Mouse (Mus musculus) forebrain, embryonic 14.5 days (tissue): ENCODE measurements around the gene Asic2. TPM values are rescaled to one million over a fixed set of nuclear protein-coding genes. Genes with fewer than 3 reads are reported as not detected.

Source experiments
- ATAC-seq: fragments of 200-750 bp; cut with Nextera tagmentation; 2 replicates; pipeline ENCODE4 v1.8.0; 2017; ENCODE audit warnings: mild to moderate bottlenecking, moderate library complexity
- DNase-seq: peaks from one replicate; pipeline ENCODE4 v3.0.0-alpha.2; 2015; ENCODE audit warnings: low spot score
- H3K27ac ChIP-seq: fragments of 300-500 bp; sonication (generic); 2 replicates; pipeline ENCODE4 v1.5.1; 2014; ENCODE audit warnings: low read depth, mild to moderate bottlenecking, control low read depth, low read length, moderate library complexity
- H3K27me3 ChIP-seq: fragments of 300-500 bp; sonication (generic); replicated peaks from 2 replicates; pipeline ENCODE4 v1.6.1; 2014; ENCODE audit warnings: low read length, control low read depth, mixed read lengths; ENCODE audit not compliant: control insufficient read depth, insufficient read depth
- H3K36me3 ChIP-seq: fragments of 300-500 bp; sonication (generic); 2 replicates; pipeline ENCODE4 v1.6.1; 2014; ENCODE audit warnings: low read length, control low read depth; ENCODE audit not compliant: control insufficient read depth, insufficient read depth
- H3K4me1 ChIP-seq: fragments of 300-500 bp; sonication (generic); 2 replicates; pipeline ENCODE4 v1.6.1; 2014; ENCODE audit warnings: antibody characterized with exemption, low read length, control low read depth; ENCODE audit not compliant: control insufficient read depth, insufficient read depth
- H3K4me2 ChIP-seq: fragments of 300-500 bp; sonication (generic); 2 replicates; pipeline ENCODE4 v1.6.1; 2014; ENCODE audit warnings: mild to moderate bottlenecking, control low read depth, low read length
- H3K4me3 ChIP-seq: fragments of 300-500 bp; sonication (generic); 2 replicates; pipeline ENCODE4 v1.5.1; 2014; ENCODE audit warnings: low read depth, low read length, control low read depth
- H3K9ac ChIP-seq: fragments of 300-500 bp; sonication (generic); 2 replicates; pipeline ENCODE4 v1.6.1; 2014; ENCODE audit warnings: mild to moderate bottlenecking, low read length, control low read depth, moderate library complexity
- H3K9me3 ChIP-seq: fragments of 300-500 bp; sonication (generic); replicated peaks from 2 replicates; pipeline ENCODE4 v1.6.1; 2016; ENCODE audit warnings: low read length, control low read depth, mixed read lengths; ENCODE audit not compliant: control insufficient read depth
- whole genome bisulfite sequencing: fragments of 180-500 bp; shearing (Covaris S2); extraction: QIAGEN DNeasy Blood & Tissue Kit; methylation state at CpG from one replicate; pipeline ENCODE4 v1.1.7; 2014; 5-methylcytosine and 5-hydroxymethylcytosine counted together
- polyA plus RNA-seq: library from polyadenylated mRNA; unstranded; fragments of >200 nt; fragmentation: Nextera tagmentation; extraction: Ambion mirVana; gene quantifications from 2 replicates; pipeline ENCODE4 v1.2.1, GENCODE M21; 2014

Gene Asic2
- polyA plus RNA-seq, 1 experiment from 2014 or later = 3.8 TPM

DNA sequence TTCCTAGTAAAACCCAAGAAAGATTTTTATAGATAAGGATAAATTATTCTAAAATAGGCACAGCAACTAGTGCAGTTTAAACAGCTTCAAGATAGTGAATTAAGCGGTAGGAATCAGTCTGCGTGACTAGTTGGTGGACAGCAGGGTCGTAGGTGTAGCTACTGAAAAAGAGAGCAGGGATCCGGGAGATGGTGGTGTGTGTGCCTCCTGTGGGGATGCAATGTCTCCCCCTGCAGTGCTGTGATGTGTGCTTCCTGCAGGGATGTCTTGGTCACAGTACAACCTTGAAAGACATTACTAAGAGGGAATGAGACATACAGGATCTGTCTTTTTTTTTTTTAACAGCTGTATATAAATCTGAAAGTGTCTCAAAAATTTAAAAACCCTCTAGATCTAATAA lies 456.9 kb downstream of the Asic2 start:
- DNase-seq = no peak
- Histone ChIP-seq H3K27ac (no peak overlapping the region), H3K27me3 (no peaks in the 10 kb centered on the region), H3K36me3 (no peaks in the 10 kb centered on the region), H3K9ac (no peak overlapping the region), H3K4me3 (no peak overlapping the region), H3K4me2 (no peak overlapping the region), H3K4me1 (peaks cover 5% of the 10 kb centered on the region; the same call in 1 of the 2 replicates), H3K9me3 (no peaks in the 10 kb centered on the region)
- no peak for ATAC-seq
- 71% methylated on average over 4 of the region's 4 CpGs for WGBS

DNA sequence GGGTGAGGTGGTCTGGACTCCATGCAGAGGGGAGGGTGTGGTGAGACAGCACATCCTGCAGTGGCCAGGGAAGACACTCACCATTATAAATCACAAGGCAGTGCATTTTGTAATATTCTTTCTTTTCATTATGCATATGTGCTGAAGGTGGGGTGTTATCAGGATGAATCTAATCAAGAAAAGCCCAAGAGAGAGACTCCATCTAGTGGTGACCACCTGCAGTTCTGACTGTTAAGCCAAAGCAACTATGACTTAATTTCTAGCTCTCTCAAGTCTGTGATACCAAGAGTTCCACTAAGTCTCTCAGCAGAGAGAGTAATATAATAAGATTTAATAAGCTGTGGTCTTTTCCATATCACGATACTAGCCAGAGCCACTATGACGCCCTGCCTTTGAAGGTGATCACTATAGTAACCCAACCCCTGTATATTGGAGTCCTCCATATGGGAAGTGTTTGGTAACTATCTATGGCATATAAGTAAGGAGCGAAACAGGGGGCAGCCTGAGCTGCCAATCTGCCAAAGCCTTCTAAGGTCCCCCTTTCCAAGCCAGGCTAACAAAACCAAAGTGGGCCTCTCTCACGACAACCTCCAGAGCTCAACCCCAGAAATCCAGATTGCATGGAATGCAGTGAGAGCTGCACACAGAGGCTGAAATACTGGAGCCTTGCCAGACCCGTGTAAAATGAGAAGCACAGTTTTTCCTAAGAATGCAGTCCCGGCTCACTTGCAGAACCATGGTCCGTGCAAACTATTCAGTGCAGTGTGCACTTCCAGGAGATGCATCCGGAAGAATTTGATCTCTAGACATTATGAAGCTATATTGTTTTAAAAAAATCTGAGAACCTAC lies 459.6 kb downstream of the Asic2 start:
- DNase-seq = peak; percentile 66

DNA sequence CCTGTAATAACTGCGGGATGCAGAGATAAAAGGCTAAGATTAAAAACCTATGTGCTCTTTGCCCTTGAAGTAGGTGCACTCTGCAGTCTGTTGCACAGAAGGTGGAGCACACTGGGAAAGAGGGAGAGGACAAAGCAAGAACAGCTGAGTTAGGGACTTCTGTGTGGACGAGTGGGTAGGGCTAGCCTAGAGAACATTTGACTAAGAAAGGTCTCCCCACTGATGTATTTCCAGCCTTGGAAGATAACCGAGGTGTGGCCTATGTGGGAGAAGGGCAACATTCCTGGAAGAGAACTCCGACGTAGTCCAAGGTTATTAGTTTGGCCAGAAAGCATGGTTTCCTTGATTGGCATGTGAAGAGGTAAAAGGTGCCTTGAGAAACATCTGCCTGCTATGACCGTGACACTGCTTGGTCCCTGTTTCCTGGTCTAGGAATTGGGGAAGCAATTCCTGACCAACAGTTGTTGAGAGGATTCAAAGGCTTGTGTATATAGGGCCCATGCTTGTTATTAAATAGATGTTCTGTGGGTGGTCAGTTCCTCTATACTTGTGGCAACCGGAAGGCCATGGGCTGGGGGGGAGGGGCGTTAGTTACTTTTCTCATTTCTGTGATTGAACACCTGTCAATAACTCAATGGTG lies 463.3 kb downstream of the Asic2 start:
- ATAC-seq (no peak), DNase-seq (no peak)
- H3K9me3 ChIP-seq = no peaks in the 10 kb centered on the region
- H3K36me3 ChIP-seq = no peaks in the 10 kb centered on the region
- no peak overlapping the region for H3K4me3 ChIP-seq
- H3K27me3 ChIP-seq = no peaks in the 10 kb centered on the region
- no peak overlapping the region for H3K4me2 ChIP-seq
- H3K9ac ChIP-seq = no peak overlapping the region
- peaks cover 22% of the 10 kb centered on the region for H3K4me1 ChIP-seq
- no peak overlapping the region for H3K27ac ChIP-seq
- 83% methylated on average over 8 of the region's 8 CpGs for WGBS

More for the DNA sequence above, 459.6 kb downstream of the Asic2 start:
- Histone ChIP-seq H3K36me3 (no peaks in the 10 kb centered on the region), H3K9ac (no peak overlapping the region), H3K4me3 (no peak overlapping the region), H3K4me1 (peaks cover 5% of the 10 kb centered on the region; the same call in 1 of the 2 replicates), H3K27me3 (no peaks in the 10 kb centered on the region), H3K27ac (no peak overlapping the region), H3K4me2 (no peak overlapping the region), H3K9me3 (no peaks in the 10 kb centered on the region)
- WGBS = 39% methylated on average over 8 of the region's 8 CpGs
- 0 out of 2 replicates have a peak, but pooled peaks have one; percentile 26 for ATAC-seq

GRCm38 (mm10) chr11:81501473-81502246 lies 466.6 kb downstream of the Asic2 start:
- H3K4me2 ChIP-seq = no peak overlapping the region
- no peaks in the 10 kb centered on the region for H3K36me3 ChIP-seq
- ATAC-seq (0 out of 2 replicates have a peak, but pooled peaks have one; percentile 21), DNase-seq (peak; percentile 62)
- peaks cover 33% of the 10 kb centered on the region for H3K4me1 ChIP-seq
- H3K4me3 ChIP-seq = no peak overlapping the region
- H3K9me3 ChIP-seq = no peaks in the 10 kb centered on the region
- H3K27me3 ChIP-seq = no peaks in the 10 kb centered on the region
- no peak overlapping the region for H3K9ac ChIP-seq
- 6% methylated on average over 14 of the region's 14 CpGs for WGBS
- H3K27ac ChIP-seq = no peak overlapping the region

- no peak for ATAC-seq
- Histone ChIP-seq H3K4me2 (no peak overlapping the region), H3K27ac (no peak overlapping the region), H3K9ac (no peak overlapping the region), H3K4me1 (peaks cover 33% of the 10 kb centered on the region), H3K27me3 (no peaks in the 10 kb centered on the region), H3K4me3 (no peak overlapping the region), H3K9me3 (no peaks in the 10 kb centered on the region), H3K36me3 (no peaks in the 10 kb centered on the region)
- WGBS = 32% methylated on average over 1 of the region's 1 CpGs
- no peak for DNase-seq
Observed at GRCm38 (mm10) chr11:81498990-81499389, 469.3 kb downstream of the Asic2 start.

GRCm38 (mm10) chr11:81497652-81498391 lies 470.4 kb downstream of the Asic2 start:
- 22% methylated on average over 9 of the region's 9 CpGs for WGBS
- 0 out of 2 replicates have a peak overlapping the region, but pooled peaks have one; percentile 22 for H3K27ac ChIP-seq
- no peaks in the 10 kb centered on the region for H3K36me3 ChIP-seq
- peak; percentile 81 for DNase-seq
- H3K27me3 ChIP-seq = no peaks in the 10 kb centered on the region
- H3K9ac ChIP-seq = no peak overlapping the region
- ATAC-seq = peak; percentile 59
- H3K4me1 ChIP-seq = peaks cover 33% of the 10 kb centered on the region
- no peaks in the 10 kb centered on the region for H3K9me3 ChIP-seq
- no peak overlapping the region for H3K4me3 ChIP-seq
- H3K4me2 ChIP-seq = no peak overlapping the region

DNA sequence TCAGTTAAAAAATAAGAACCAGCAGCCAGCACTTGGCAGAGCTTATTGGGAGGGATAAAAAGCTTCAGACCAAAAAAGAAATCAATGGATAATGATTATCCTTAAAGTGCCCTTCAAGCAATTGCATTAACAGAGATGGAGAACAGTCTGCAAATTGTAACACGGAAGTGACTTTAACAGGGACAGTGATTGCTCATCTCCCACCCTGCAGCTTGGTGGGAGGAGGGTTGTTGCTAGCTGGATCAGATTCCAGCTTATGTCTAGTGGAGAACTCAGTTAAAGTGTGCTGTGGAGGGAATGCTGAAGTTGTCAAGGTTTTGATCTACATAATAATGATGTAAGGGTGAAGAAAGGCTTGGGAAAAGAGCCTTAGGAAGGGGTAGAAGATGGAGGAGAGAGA lies 471.8 kb downstream of the Asic2 start:
- Histone ChIP-seq H3K36me3 (no peaks in the 10 kb centered on the region), H3K4me1 (peaks cover 25% of the 10 kb centered on the region), H3K4me2 (no peak overlapping the region), H3K9ac (no peak overlapping the region), H3K27me3 (no peaks in the 10 kb centered on the region), H3K9me3 (no peaks in the 10 kb centered on the region), H3K4me3 (no peak overlapping the region), H3K27ac (no peak overlapping the region)
- 34% methylated on average over 1 of the region's 1 CpGs for WGBS
- ATAC-seq = no peak
- no peak for DNase-seq

- peaks cover 7% of the 10 kb centered on the region for H3K4me1 ChIP-seq
- H3K36me3 ChIP-seq = no peaks in the 10 kb centered on the region
- H3K27ac ChIP-seq = no peak overlapping the region
- 72% methylated on average over 5 of the region's 5 CpGs for WGBS
- H3K9ac ChIP-seq = no peak overlapping the region
- no peaks in the 10 kb centered on the region for H3K27me3 ChIP-seq
- DNase-seq (no peak), ATAC-seq (no peak)
- H3K4me2 ChIP-seq = no peak overlapping the region
- no peaks in the 10 kb centered on the region for H3K9me3 ChIP-seq
- no peak overlapping the region for H3K4me3 ChIP-seq
Observed at GRCm38 (mm10) chr11:81492351-81492750, 475.9 kb downstream of the Asic2 start.
